Mouse (Mus musculus) hematopoietic stem cell, adult 5-6 weeks (primary cell): Measurements from ENCODE around the gene Prima1. TPM values are rescaled to one million over a fixed set of nuclear protein-coding genes. Genes with fewer than 3 reads are reported as not detected.

ENCODE experiments used
- ATAC-seq, 2 experiments: fragments of 125-278 bp in 1 of 2; replicated peaks in 1 of 2; 2 replicates each; pipeline ENCODE4 v1.8.0; 2016 to 2017; ENCODE audit warnings: inconsistent platforms in 2 of 2, mild to moderate bottlenecking in 2 of 2, moderate number of reproducible peaks in 2 of 2, low read depth in 1 of 2, moderate TSS enrichment in 1 of 2; ENCODE audit not compliant: low FRiP score in 2 of 2, poor library complexity in 2 of 2, severe bottlenecking in 2 of 2, insufficient read depth in 1 of 2, low TSS enrichment in 1 of 2
- total RNA-seq: library from RNA; stranded (forward); fragments of 172-1452, 232-1000 nt; gene quantifications from 2 replicates; pipeline ENCODE4 v1.2.3, GENCODE M21; 2017

Prima1 gene
- total RNA-seq, 1 experiment from 2014 or later, result not detected

GRCm38 (mm10) chr12:103238924-103239460, 3.0 kb downstream of the Prima1 start:
- ATAC-seq, result no peak

- ATAC-seq, result no peak
Observed at GRCm38 (mm10) chr12:103235856-103236255, 6.1 kb downstream of the Prima1 start.

DNA sequence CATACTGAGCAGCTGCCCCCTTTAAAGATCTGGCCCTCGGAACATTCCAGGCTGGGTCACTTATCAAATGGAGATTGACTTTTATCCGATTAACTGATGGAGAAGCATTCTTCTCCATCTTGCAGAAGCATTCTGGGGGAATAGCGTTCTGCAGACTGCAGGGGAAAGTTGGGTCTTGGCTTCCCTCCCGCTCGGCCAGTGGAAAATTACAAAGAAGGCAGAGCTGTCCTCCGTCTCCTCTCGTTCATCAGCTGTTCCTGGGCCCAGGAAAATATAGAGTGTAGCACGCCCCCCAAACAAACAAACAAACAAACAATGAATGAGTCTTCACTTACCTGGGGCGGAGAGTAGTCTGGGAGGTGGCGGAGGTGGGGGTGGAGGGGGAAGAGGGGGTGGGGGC, 6.7 kb downstream of the Prima1 start:
- no peak for ATAC-seq

DNA sequence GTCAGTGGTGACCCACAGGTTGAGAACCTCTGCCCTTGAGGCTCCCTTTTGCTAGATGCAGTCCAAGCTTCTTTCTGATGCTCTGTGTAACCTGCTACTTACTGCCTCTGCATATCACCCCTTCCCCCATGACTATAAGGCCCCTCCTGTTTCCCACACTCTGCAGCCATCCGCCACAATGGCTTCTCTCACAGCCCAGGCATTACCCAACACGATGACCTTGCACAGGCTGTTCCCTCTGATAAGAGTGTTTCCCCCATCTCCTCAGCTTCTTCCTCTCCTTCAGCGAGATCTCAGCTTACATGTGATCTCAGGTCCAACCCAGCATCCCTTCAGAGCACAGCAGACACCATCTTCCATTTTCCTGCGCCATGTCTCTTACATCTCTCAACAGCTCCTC, 12.9 kb downstream of the Prima1 start:
- 0 out of 4 replicates have a peak, but pooled peaks of 1 of the 2 experiments have one; percentile 12 for ATAC-seq

DNA sequence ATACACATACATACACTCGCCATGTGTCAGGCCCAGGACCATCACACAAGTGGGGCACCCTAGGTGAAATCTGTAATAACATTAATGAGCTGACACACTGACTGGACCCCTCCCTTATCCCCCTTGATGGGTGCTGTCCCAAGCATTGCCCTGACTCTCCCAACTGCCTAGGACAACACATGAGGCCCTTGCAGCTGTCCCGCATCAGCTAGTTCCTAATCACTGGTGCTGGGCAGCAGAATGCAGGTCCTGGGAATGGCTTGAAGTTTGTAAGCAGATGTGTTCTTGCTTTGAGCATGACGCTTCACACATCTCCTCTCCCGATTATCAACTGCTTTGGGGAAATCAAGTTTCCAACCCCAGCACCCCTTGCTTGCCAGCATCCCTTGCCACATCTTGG, 15.8 kb downstream of the Prima1 start:
- ATAC-seq, result no peak

DNA sequence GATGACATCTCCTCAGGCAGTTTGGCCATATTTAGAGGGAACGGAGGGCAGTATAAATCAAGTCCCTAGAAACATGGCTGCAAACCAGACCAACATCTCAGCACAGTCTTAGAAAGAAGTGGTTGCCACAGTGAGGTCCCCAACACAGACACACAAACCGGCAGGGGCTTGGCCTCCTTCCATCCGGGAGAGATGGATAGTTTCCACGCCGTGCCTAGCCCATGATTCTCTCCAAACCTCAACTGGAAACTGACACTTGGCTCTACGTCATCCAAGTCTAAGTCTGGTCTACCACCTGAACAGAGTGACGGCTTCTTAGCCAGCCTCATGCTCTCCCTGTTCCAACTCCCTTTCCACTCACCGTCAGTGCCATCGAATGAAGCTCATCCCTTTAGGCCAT, 18.3 kb downstream of the Prima1 start:
- no peak for ATAC-seq

GRCm38 (mm10) chr12:103215877-103216610, 25.9 kb downstream of the Prima1 start:
- ATAC-seq, result no peak

GRCm38 (mm10) chr12:103214797-103215196, 27.2 kb downstream of the Prima1 start:
- ATAC-seq, result no peak

- 0 out of 4 replicates have a peak, but pooled peaks of 1 of the 2 experiments have one; percentile 12 for ATAC-seq
Observed at GRCm38 (mm10) chr12:103214270-103214669, 27.7 kb downstream of the Prima1 start.

DNA sequence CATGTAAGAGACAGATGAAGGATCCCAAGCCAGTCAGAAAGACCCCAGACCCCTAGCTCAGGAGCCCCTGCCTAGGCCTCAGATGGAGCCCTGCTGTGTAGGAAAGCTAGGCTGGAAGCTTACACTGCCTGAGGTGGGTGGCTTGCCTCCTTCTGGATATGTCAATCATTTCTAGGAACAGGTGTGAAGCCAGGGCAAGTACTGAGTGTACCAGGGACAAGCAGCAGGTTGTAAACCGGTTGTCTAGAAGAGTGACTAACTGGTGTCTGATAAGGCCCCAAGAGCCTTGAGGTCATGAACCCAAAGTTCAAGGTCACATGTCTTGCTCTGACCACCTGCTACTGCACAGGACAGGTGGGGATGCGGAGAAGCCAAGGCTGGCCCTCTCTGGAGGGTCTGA, 28.4 kb downstream of the Prima1 start:
- no peak for ATAC-seq

DNA sequence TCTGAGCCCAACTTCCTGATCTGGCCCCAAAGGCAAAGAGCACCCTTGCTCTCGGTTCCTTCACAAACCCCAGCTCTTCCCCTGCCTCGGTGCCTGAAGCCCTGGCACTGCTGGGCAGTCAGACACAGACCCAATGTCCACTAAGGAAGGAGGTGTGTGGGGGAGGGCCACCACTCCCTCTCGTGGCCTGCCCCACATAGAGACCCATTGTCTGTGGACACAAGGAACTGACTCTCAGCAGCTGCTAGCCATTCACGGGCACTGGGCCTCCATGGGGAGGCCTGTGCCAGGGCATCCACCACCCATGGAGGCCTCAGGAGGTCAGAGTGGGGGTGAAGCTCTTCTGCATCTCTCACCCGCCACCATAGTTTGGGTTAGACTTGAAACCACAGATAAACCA, 30.9 kb downstream of the Prima1 start:
- ATAC-seq, result no peak

DNA sequence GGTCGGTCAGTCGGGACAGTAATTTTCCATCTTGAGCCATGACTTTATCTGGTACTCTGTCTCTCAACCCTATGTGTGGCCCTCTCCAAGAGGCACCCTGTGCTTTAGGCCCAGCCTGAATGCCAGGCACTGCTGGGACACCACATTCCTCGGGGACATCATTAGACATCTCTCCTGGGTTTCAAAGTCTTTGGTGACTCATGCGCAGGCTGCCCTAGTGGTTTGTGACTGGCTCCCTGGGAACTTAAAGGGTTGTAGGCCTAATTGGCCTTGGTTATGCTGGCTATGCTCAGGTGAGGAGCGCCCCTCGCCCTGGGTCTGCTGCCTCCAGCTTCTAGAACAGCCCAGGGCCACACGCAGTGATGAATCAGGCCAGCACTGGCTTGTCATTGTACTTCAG, 32.4 kb downstream of the Prima1 start:
- ATAC-seq, result no peak

DNA sequence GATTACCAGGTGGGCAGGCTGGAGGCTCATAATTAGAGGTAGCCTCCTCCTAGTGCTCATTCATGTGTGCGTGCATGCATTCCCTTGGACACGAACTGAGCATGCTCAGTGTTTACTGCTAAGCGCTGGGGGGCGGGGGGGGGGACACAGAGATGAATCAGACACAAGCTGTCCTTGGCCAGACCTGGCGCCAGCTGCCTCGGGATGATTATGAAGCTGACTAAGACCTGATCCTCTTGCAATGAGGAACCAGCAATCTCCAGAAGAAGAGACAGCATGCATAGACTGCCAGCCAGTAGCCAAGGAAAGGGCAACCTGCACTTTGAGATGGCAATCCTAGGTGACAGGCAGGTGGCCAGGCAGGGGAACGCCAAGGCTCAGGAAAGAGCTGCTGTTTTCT, 36.4 kb downstream of the Prima1 start:
- no peak for ATAC-seq

GRCm38 (mm10) chr12:103202592-103203544, 39.1 kb downstream of the Prima1 start:
- ATAC-seq, result no peak

GRCm38 (mm10) chr12:103192996-103193395, 49.0 kb downstream of the Prima1 start:
- no peak for ATAC-seq

DNA sequence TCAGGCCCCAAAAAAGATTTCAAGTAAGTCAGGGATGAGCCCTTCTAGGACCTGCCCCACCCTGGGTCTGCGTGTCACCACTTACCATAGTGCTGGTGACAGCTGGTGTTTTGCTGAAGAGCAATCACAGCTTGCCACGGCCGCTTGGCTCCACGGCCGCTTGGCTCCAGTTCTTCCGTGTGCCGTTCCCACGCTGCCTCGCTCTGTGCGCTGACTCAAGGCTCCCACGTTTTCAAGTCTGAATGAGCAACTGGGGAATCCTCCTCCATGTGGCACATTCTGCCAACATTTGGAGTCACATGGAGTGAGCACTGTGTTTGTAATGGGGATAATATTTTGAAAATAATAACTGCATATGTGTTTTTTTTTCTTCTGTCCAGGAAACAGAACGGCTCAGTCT, 52.2 kb downstream of the Prima1 start:
- no peak for ATAC-seq

DNA sequence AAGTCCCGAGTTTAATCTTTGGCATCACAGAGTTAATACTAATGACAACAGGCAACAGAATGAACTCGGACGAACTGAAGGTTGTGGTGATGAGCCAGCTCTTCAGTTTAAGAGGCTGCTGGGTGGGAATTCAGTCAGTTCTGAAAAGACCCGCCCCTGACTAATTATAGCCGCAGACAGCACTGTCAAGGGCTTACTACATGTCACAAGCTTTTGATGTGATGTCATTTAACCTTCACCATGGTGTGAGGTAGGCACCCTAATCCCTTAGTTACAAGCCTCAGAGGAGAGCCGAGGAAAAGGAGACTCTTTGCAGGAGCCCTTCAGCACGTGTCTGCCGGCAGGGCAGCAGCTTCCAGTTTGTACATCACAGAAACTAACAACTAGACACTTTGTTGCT, 53.7 kb downstream of the Prima1 start:
- ATAC-seq, result no peak

DNA sequence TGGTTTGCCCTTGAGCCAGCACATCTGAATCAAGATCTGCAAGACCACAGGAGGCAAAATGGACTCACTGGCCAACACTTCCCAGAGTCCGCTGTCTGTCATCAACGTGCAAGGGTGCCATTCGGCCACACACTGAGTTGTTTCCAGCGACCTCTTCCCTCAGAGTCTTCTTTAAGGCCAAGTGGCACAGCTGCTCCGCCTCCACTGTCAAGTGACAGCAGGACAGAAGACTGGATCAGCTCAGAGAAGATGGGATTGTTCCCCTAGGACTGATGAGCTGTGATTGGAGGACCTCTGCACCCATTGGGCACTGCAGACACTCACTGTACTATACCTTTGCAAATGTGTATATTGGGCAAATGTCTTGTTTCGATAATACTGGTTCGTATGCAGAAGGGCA, 54.9 kb downstream of the Prima1 start:
- no peak for ATAC-seq
